Mouse (Mus musculus): ENCODE data around the gene Mms22l. TPM values are rescaled to one million over a fixed set of nuclear protein-coding genes. Genes with fewer than 3 reads are reported as not detected.

Mms22l gene
- polyA plus RNA-seq, 1 experiment from 2014 or later: 14.7 TPM

DNA sequence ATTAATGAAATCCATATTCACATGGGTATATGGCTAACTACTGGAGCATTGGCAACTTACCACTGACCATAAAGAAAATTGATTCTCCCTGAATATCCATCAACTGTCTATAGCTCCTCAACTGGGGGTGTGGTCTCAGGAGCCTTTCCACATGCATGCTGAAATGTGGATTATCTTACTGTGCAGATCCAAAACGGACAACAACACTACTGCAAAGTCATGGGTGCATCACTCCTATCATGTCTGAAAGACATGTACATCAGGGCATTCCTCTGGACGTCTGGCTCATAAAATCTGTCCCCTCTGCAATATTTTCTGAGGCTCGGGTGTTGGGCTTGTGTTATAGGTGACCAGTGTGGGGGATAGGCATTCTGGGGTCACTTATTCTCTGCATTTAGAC, 112.8 kb downstream of the Mms22l start:
- 60% methylated on average over 3 of the region's 3 CpGs for WGBS
- no peaks in the 10 kb centered on the region for H3K9me3 ChIP-seq (replicated peaks; ENCODE audit: low read length)
- H3K27ac ChIP-seq: no peak overlapping the region
- H3K4me2 ChIP-seq (ENCODE audit: low read length): no peak overlapping the region
- ATAC-seq (replicated peaks; ENCODE audit: low FRiP score, low read depth): no peak
- H3K9ac ChIP-seq (ENCODE audit: low read depth, low read length): no peak overlapping the region
- no peak for TF ChIP-seq CTCF (IDR thresholded peaks at IDR 0.05; ENCODE audit: low read depth)
- DNase-seq (ENCODE audit: low spot score): no peak
- no peaks in the 10 kb centered on the region for H3K4me1 ChIP-seq (replicated peaks; ENCODE audit: insufficient read depth, low read length)
- H3K27me3 ChIP-seq (ENCODE audit: insufficient read depth, low read length): no peaks in the 10 kb centered on the region
- H3K4me3 ChIP-seq (replicated peaks; ENCODE audit: low read depth, low read length): no peak overlapping the region
- no peaks in the 10 kb centered on the region for H3K36me3 ChIP-seq (ENCODE audit: insufficient read depth, low read length)

DNA sequence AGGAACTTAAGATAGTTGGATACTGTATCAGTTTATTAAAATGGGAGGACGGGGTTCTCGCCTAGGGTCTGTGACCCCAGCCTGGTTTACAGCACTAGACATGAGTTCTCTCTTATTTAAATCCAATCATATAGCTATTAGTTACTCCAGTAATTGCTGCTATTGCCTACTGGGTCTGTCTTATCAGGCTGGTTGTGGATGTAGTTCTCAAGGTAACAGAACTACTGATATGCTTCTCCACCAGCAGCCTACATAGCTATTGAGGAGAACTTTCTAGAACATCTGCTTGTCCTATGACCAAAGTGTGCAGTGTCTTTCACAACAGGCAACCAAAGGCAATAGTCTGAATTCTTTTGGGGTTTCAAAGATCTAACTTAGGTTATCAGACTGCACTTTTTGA, 113.3 kb downstream of the Mms22l start:
- Histone ChIP-seq H3K4me1 (replicated peaks; ENCODE audit: insufficient read depth, low read length) (no peaks in the 10 kb centered on the region), H3K36me3 (ENCODE audit: insufficient read depth, low read length) (no peaks in the 10 kb centered on the region), H3K9ac (ENCODE audit: low read depth, low read length) (no peak overlapping the region), H3K4me2 (ENCODE audit: low read length) (no peak overlapping the region), H3K4me3 (replicated peaks; ENCODE audit: low read depth, low read length) (no peak overlapping the region), H3K27me3 (ENCODE audit: insufficient read depth, low read length) (no peaks in the 10 kb centered on the region), H3K9me3 (replicated peaks; ENCODE audit: low read length) (no peaks in the 10 kb centered on the region), H3K27ac (no peak overlapping the region)
- WGBS: 97% methylated on average over 2 of the region's 2 CpGs
- DNase-seq (ENCODE audit: low spot score) (no peak), ATAC-seq (replicated peaks; ENCODE audit: low FRiP score, low read depth) (no peak)
- TF ChIP-seq CTCF (IDR thresholded peaks at IDR 0.05; ENCODE audit: low read depth): no peak

DNA sequence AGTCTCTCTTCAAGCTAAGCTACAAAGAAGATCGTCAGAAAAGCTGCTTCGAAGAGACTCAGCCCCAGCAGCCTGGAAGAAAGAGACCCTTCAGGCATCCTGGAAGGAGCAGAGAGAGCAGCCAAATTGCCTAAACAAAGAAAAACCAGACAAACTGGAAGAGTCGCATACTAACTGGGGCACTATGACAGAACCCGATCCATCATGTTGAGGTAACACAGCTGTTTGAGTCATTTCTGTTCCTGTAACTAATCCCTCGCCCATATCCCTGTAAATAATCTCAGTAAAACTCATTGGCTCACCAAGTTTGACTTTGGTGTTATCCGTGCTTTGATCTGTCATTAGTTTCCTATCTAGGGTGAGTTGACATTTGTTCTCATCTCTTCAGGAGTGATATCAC, 123.8 kb downstream of the Mms22l start:
- Histone ChIP-seq H3K27me3 (ENCODE audit: insufficient read depth, low read length) (no peaks in the 10 kb centered on the region), H3K36me3 (ENCODE audit: insufficient read depth, low read length) (no peaks in the 10 kb centered on the region), H3K27ac (no peak overlapping the region), H3K4me3 (replicated peaks; ENCODE audit: low read depth, low read length) (no peak overlapping the region), H3K4me1 (replicated peaks; ENCODE audit: insufficient read depth, low read length) (no peaks in the 10 kb centered on the region), H3K9ac (ENCODE audit: low read depth, low read length) (no peak overlapping the region), H3K4me2 (ENCODE audit: low read length) (no peak overlapping the region), H3K9me3 (replicated peaks; ENCODE audit: low read length) (no peaks in the 10 kb centered on the region)
- DNase-seq (ENCODE audit: low spot score): peak; percentile 35
- ATAC-seq (replicated peaks; ENCODE audit: low FRiP score, low read depth): 0 out of 2 replicates have a peak, but pooled peaks have one; percentile 29
- WGBS: 39% methylated on average over 6 of the region's 6 CpGs
- TF ChIP-seq CTCF (IDR thresholded peaks at IDR 0.05; ENCODE audit: low read depth): no peak

DNA sequence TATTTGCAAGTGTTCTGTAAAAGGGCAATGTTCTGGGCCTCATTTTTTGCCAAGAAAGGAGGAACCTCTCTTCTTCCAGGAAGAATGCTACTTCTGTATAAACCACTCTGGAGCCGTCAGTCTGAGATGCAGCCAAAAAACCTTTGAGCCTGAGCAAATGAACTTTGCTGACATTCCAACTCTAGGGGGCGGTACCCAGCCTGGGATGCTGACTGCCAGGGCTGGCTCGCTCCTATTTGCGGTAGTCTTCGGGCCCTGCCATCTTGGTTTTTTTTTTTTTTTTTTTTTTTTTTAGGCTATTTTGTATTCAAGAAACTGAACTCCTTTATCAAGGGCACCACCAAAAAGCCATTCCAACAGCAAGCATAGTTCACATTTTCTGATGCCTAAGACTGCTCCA, 124.2 kb downstream of the Mms22l start:
- TF ChIP-seq CTCF (IDR thresholded peaks at IDR 0.05; ENCODE audit: low read depth): no peak; the same call in 1 of the 2 replicates
- DNase-seq (ENCODE audit: low spot score) (no peak), ATAC-seq (replicated peaks; ENCODE audit: low FRiP score, low read depth) (no peak)
- Histone ChIP-seq H3K36me3 (ENCODE audit: insufficient read depth, low read length) (no peaks in the 10 kb centered on the region), H3K27ac (no peak overlapping the region), H3K27me3 (ENCODE audit: insufficient read depth, low read length) (no peaks in the 10 kb centered on the region), H3K4me1 (replicated peaks; ENCODE audit: insufficient read depth, low read length) (no peaks in the 10 kb centered on the region), H3K4me3 (replicated peaks; ENCODE audit: low read depth, low read length) (no peak overlapping the region), H3K9me3 (replicated peaks; ENCODE audit: low read length) (no peaks in the 10 kb centered on the region), H3K9ac (ENCODE audit: low read depth, low read length) (no peak overlapping the region), H3K4me2 (ENCODE audit: low read length) (no peak overlapping the region)
- WGBS: 86% methylated on average over 5 of the region's 5 CpGs

DNA sequence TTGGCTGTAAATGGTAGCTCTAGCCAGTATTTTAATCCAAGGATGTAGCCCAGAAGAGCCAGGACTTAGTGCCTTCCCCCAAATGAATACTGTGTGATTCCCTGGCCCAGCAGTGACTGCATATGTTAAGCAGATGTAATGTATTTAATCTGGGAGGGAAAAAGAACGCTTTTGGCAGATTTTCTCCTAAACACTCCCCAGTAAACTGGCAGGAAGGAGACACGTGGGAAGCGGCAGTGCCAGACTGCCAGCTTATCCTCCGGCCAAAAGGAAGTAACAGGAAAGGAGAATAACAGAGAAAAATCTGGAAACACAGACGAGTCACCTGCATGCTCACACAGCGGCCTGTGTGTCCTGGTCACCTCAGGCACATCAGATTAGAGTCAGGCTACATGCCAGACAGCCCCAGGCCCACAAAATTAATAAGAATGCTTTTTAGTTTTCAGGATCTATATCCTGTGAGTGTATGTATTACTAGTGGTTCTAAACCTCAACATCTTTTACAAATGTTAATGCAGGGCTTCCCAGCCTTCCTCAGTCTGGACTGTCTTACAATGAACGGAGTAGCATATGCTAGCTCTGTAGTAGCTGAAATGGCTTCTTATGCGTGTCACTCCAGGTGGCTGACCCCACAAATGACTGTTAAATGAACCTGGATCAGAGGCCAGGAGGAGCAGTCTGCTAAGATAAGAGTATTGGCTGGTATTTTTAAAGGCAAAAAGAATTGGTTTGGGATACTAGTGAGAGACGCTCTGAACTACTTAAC, 125.4 kb downstream of the Mms22l start:
- no peaks in the 10 kb centered on the region for H3K36me3 ChIP-seq (ENCODE audit: insufficient read depth, low read length)
- no peaks in the 10 kb centered on the region for H3K27me3 ChIP-seq (ENCODE audit: insufficient read depth, low read length)
- ATAC-seq (replicated peaks; ENCODE audit: low FRiP score, low read depth) (no peak), DNase-seq (ENCODE audit: low spot score) (no peak)
- H3K27ac ChIP-seq: no peak overlapping the region
- no peak overlapping the region for H3K9ac ChIP-seq (ENCODE audit: low read depth, low read length)
- H3K9me3 ChIP-seq (replicated peaks; ENCODE audit: low read length): no peaks in the 10 kb centered on the region
- H3K4me1 ChIP-seq (replicated peaks; ENCODE audit: insufficient read depth, low read length): no peaks in the 10 kb centered on the region
- H3K4me3 ChIP-seq (replicated peaks; ENCODE audit: low read depth, low read length): no peak overlapping the region
- WGBS: 76% methylated on average over 9 of the region's 9 CpGs
- TF ChIP-seq CTCF (IDR thresholded peaks at IDR 0.05; ENCODE audit: low read depth): no peak
- no peak overlapping the region for H3K4me2 ChIP-seq (ENCODE audit: low read length)

DNA sequence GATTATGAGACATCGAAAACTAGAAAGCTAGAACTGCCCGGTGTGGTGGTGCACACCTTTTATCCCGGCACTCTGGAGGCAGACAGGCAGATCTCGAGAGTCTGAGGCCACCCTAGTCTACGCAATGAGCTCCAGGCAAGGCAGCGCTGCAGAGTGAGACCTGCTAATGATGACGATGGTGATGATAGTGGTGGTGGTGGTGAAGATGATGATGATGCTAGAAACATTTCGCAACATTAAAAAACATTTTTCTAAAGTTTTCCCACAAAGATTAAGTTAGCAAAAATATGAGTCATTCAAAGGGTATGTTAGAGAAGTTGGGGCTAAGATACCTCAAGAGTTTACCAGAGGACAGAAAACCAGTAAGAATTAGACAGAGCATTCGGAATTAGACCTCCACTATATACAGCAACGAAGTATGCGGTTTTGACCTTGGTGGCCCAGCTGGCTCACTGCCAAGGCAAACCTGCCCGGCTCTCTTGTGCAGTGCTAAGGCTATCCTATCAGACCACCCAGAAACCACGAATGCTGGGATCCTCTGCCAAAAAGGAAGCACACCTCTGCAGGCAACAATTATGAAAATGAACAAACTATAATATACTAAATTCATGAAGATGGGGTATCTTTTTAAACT, 129.8 kb downstream of the Mms22l start:
- 64% methylated on average over 13 of the region's 13 CpGs for WGBS
- Histone ChIP-seq H3K27ac (no peak overlapping the region), H3K9me3 (replicated peaks; ENCODE audit: low read length) (no peaks in the 10 kb centered on the region), H3K36me3 (ENCODE audit: insufficient read depth, low read length) (no peaks in the 10 kb centered on the region), H3K9ac (ENCODE audit: low read depth, low read length) (no peak overlapping the region), H3K4me2 (ENCODE audit: low read length) (no peak overlapping the region), H3K4me1 (replicated peaks; ENCODE audit: insufficient read depth, low read length) (no peaks in the 10 kb centered on the region), H3K4me3 (replicated peaks; ENCODE audit: low read depth, low read length) (no peak overlapping the region), H3K27me3 (ENCODE audit: insufficient read depth, low read length) (no peaks in the 10 kb centered on the region)
- no peak for TF ChIP-seq CTCF (IDR thresholded peaks at IDR 0.05; ENCODE audit: low read depth)
- no peak for DNase-seq (ENCODE audit: low spot score)
- no peak for ATAC-seq (replicated peaks; ENCODE audit: low FRiP score, low read depth)
